Mouse (Mus musculus) MEL (cell line): ENCODE results near the gene Atp8b4. TPM values are rescaled to one million over a fixed set of nuclear protein-coding genes. Genes with fewer than 3 reads are reported as not detected.

Experiments used
- DNase-seq: peaks from one replicate; pipeline ENCODE4 v3.0.0; 2011; ENCODE audit warnings: low read depth, low spot score
- H3K27ac ChIP-seq: 2 replicates; pipeline ENCODE4 v1.5.1; 2012; ENCODE audit warnings: low read depth, mild to moderate bottlenecking, control low read depth, low read length, moderate library complexity; ENCODE audit not compliant: control insufficient read depth
- H3K27me3 ChIP-seq, 2 experiments: fragments of 150-350 bp in 1 of 2; sonication (generic) in 1 of 2; 2 replicates each; pipeline ENCODE4 v1.6.1; 2012; ENCODE audit warnings: low read length in 2 of 2, mild to moderate bottlenecking in 2 of 2, improper control_type of control experiment in 1 of 2, moderate library complexity in 1 of 2; ENCODE audit not compliant: insufficient read depth in 2 of 2, control insufficient read depth in 1 of 2
- H3K36me3 ChIP-seq, 2 experiments: 2 replicates each; pipeline ENCODE4 v1.6.1; 2012 to 2014; ENCODE audit warnings: low read length in 2 of 2, improper control_type of control experiment in 1 of 2, inconsistent platforms in 1 of 2, mild to moderate bottlenecking in 1 of 2; ENCODE audit not compliant: insufficient read depth in 2 of 2, control insufficient read depth in 1 of 2
- H3K4me1 ChIP-seq, 2 experiments: fragments of 150-350 bp in 1 of 2; sonication (generic) in 1 of 2; 2 replicates each; pipeline ENCODE4 v1.6.1; 2012; ENCODE audit warnings: low read length in 2 of 2, improper control_type of control experiment in 1 of 2, mild to moderate bottlenecking in 1 of 2; ENCODE audit not compliant: insufficient read depth in 2 of 2, control insufficient read depth in 1 of 2
- H3K4me3 ChIP-seq, 2 experiments: fragments of 150-350 bp in 1 of 2; sonication (generic) in 1 of 2; 2 replicates each; pipeline ENCODE4 v1.5.1; 2012; ENCODE audit warnings: low read depth in 2 of 2, low read length in 2 of 2, mild to moderate bottlenecking in 2 of 2, moderate library complexity in 2 of 2, control low read depth in 1 of 2, improper control_type of control experiment in 1 of 2; ENCODE audit not compliant: control insufficient read depth in 1 of 2, insufficient read depth in 1 of 2
- H3K79me2 ChIP-seq: 2 replicates; pipeline ENCODE4 v1.6.1; 2012; ENCODE audit warnings: mild to moderate bottlenecking, low read length, moderate library complexity; ENCODE audit not compliant: control insufficient read depth, poor library complexity, insufficient read depth
- H3K9ac ChIP-seq: 2 replicates; pipeline ENCODE4 v1.6.1; 2012; ENCODE audit warnings: low read depth, mild to moderate bottlenecking, control low read depth, low read length, moderate library complexity; ENCODE audit not compliant: control insufficient read depth, poor library complexity, severe bottlenecking
- H3K9me3 ChIP-seq: fragments of 150-350 bp; sonication (generic); replicated peaks from 2 replicates; pipeline ENCODE4 v1.6.1; 2012; ENCODE audit warnings: mild to moderate bottlenecking, low read length, improper control_type of control experiment, moderate library complexity; ENCODE audit not compliant: insufficient read depth
- BHLHE40 ChIP-seq: IDR thresholded peaks from 2 replicates; pipeline ENCODE4 v1.6.1; 2012; ENCODE audit warnings: low read depth, mild to moderate bottlenecking, inconsistent platforms, low read length, improper control_type of control experiment, borderline replicate concordance
- CHD1 ChIP-seq: IDR thresholded peaks from 2 replicates; pipeline ENCODE4 v1.6.1; 2012; ENCODE audit warnings: low read depth, mild to moderate bottlenecking, inconsistent platforms, low read length, improper control_type of control experiment
- CHD2 ChIP-seq: IDR thresholded peaks from 2 replicates; pipeline ENCODE4 v1.6.1; 2011; ENCODE audit warnings: low read length, improper control_type of control experiment
- CTCF ChIP-seq, 3 experiments: IDR thresholded peaks in 2 of 3; conservative IDR thresholded peaks in 1 of 3; 2 replicates each; pipeline ENCODE4 v1.5.1; 2011 to 2012; ENCODE audit warnings: low read length in 3 of 3, low read depth in 2 of 3, mild to moderate bottlenecking in 2 of 3, improper control_type of control experiment in 1 of 3, inconsistent platforms in 1 of 3, mixed read lengths in 1 of 3, moderate library complexity in 1 of 3; ENCODE audit not compliant: control insufficient read depth in 1 of 3, insufficient read depth in 1 of 3, poor library complexity in 1 of 3, severe bottlenecking in 1 of 3
- ELF1 ChIP-seq: IDR thresholded peaks from 2 replicates; pipeline ENCODE4 v1.6.1; 2014; ENCODE audit warnings: low read depth, mild to moderate bottlenecking, inconsistent platforms, low read length, improper control_type of control experiment, moderate library complexity
- EP300 ChIP-seq, 2 experiments: IDR thresholded peaks; 2 replicates each; pipeline ENCODE4 v1.6.1; 2011; ENCODE audit warnings: improper control_type of control experiment in 2 of 2, low read length in 2 of 2, low read depth in 1 of 2, mild to moderate bottlenecking in 1 of 2
- ETS1 ChIP-seq: IDR thresholded peaks from 2 replicates; pipeline ENCODE4 v1.6.1; 2012; ENCODE audit warnings: low read depth, mild to moderate bottlenecking, inconsistent platforms, low read length, improper control_type of control experiment, moderate library complexity
- GABPA ChIP-seq: IDR thresholded peaks from 2 replicates; pipeline ENCODE4 v1.6.1; 2012; ENCODE audit warnings: low read depth, mild to moderate bottlenecking, inconsistent platforms, low read length, improper control_type of control experiment, moderate library complexity
- MAFK ChIP-seq: IDR thresholded peaks from 2 replicates; pipeline ENCODE4 v1.6.1; 2011; ENCODE audit warnings: low read depth, mild to moderate bottlenecking, low read length, improper control_type of control experiment, borderline replicate concordance
- MAX ChIP-seq: IDR thresholded peaks from 2 replicates; pipeline ENCODE4 v1.6.1; 2011; ENCODE audit warnings: low read length, improper control_type of control experiment
- MYB ChIP-seq: IDR thresholded peaks from 2 replicates; pipeline ENCODE4 v1.6.1; 2011; ENCODE audit warnings: mild to moderate bottlenecking, low read depth, low read length, improper control_type of control experiment
- NELFE ChIP-seq: IDR thresholded peaks from 2 replicates; pipeline ENCODE4 v1.6.1; 2011; ENCODE audit warnings: low read depth, low read length, improper control_type of control experiment
- POLR2A ChIP-seq, 2 experiments: IDR thresholded peaks; 2 replicates each; pipeline ENCODE4 v1.6.1; 2011 to 2012; ENCODE audit warnings: low read length in 2 of 2, mild to moderate bottlenecking in 2 of 2, control low read depth in 1 of 2, improper control_type of control experiment in 1 of 2, low read depth in 1 of 2, moderate library complexity in 1 of 2; ENCODE audit not compliant: control insufficient read depth in 1 of 2, insufficient read depth in 1 of 2, poor library complexity in 1 of 2
- POLR2AphosphoS2 ChIP-seq: IDR thresholded peaks from 2 replicates; pipeline ENCODE4 v1.6.1; 2011; ENCODE audit warnings: low read length, improper control_type of control experiment
- RCOR1 ChIP-seq: IDR thresholded peaks from 2 replicates; pipeline ENCODE4 v1.6.1; 2012; ENCODE audit warnings: low read depth, mild to moderate bottlenecking, inconsistent platforms, low read length, improper control_type of control experiment
- SIN3A ChIP-seq: IDR thresholded peaks from 2 replicates; pipeline ENCODE4 v1.6.1; 2012; ENCODE audit warnings: low read length, improper control_type of control experiment, inconsistent platforms
- SMC3 ChIP-seq: IDR thresholded peaks from 2 replicates; pipeline ENCODE4 v1.6.1; 2011; ENCODE audit warnings: low read depth, low read length, improper control_type of control experiment
- TAL1 ChIP-seq: IDR thresholded peaks from 2 replicates; pipeline ENCODE4 v1.6.1; 2012; ENCODE audit warnings: mild to moderate bottlenecking, inconsistent platforms, low read length, moderate library complexity, mixed read lengths
- UBTF ChIP-seq: IDR thresholded peaks from 2 replicates; pipeline ENCODE4 v1.6.1; 2012; ENCODE audit warnings: low read depth, mild to moderate bottlenecking, inconsistent platforms, low read length, improper control_type of control experiment, moderate library complexity, borderline replicate concordance; ENCODE audit not compliant: insufficient read depth
- USF1 ChIP-seq: IDR thresholded peaks from 2 replicates; pipeline ENCODE4 v1.6.1; 2014; ENCODE audit warnings: low read depth, mild to moderate bottlenecking, inconsistent platforms, low read length, improper control_type of control experiment, moderate library complexity
- USF2 ChIP-seq, 2 experiments: IDR thresholded peaks; 2 replicates each; pipeline ENCODE4 v1.6.1; 2011 to 2012; ENCODE audit warnings: improper control_type of control experiment in 2 of 2, low read length in 2 of 2, borderline replicate concordance in 1 of 2, inconsistent platforms in 1 of 2, low read depth in 1 of 2, mild to moderate bottlenecking in 1 of 2; ENCODE audit not compliant: insufficient read depth in 1 of 2
- ZMIZ1 ChIP-seq: IDR thresholded peaks from 2 replicates; pipeline ENCODE4 v1.6.1; 2012; ENCODE audit warnings: low read depth, mild to moderate bottlenecking, inconsistent platforms, low read length, improper control_type of control experiment, moderate library complexity
- ZNF384 ChIP-seq: IDR thresholded peaks from 2 replicates; pipeline ENCODE4 v1.6.1; 2012; ENCODE audit warnings: low read depth, mild to moderate bottlenecking, inconsistent platforms, low read length, improper control_type of control experiment
- polyA plus RNA-seq, 2 experiments: library from polyadenylated mRNA; stranded (reverse) in 1 of 2; unstranded in 1 of 2; fragments of >175 nt in 1 of 2; fragments of >200 nt in 1 of 2; gene quantifications; 2 replicates each; pipeline versions ENCODE4 v1.2.1 to v1.2.4; 2012; ENCODE audit warnings: low replicate concordance in 2 of 2, low read depth in 1 of 2; ENCODE audit not compliant: insufficient read length in 2 of 2, insufficient read depth in 1 of 2, missing spikeins in 1 of 2
- total RNA-seq: library from RNA; depleted of rRNA; stranded (reverse); fragments of 300-350 nt; gene quantifications from 2 replicates; pipeline ENCODE4 v1.2.3, GENCODE M21; 2012

The Atp8b4 gene
- total and polyA plus RNA-seq, 3 experiments: not detected

DNA sequence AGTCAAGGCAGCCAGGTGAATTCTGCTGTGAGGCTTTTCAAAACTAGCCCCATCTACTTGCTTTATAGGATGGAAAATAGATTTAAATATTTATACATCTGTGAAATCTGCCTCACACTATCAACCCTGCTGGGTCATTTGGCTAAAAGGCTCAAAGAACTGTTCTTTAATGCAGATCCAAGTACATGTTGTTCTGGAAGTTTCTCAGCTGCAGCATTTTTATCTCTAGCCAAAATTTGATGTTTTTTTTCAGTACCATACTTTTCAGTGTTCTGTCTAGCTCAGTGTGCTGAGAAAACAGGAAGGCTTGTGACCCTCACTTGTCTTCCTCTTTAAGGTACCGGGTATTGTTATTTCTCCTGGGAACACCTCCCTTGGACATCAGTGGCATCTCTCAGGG, 65.8 kb downstream of the Atp8b4 start:
- no peaks in the 10 kb centered on the region for H3K4me1 ChIP-seq
- H3K79me2 ChIP-seq: no peaks in the 10 kb centered on the region
- no peak overlapping the region for H3K9ac ChIP-seq
- no peak for DNase-seq
- no peaks in the 10 kb centered on the region for H3K9me3 ChIP-seq
- H3K27ac ChIP-seq: no peak overlapping the region
- H3K27me3 ChIP-seq: peaks cover 8 to 11% of the 10 kb centered on the region in 2 experiments
- TF ChIP-seq ZMIZ1: no peak
- TF ChIP-seq SMC3: no peak
- TF ChIP-seq POLR2AphosphoS2: no peak
- no peak for TF ChIP-seq TAL1
- TF ChIP-seq ETS1: no peak
- TF ChIP-seq USF1: no peak
- TF ChIP-seq BHLHE40: no peak
- H3K4me3 ChIP-seq: no peak overlapping the region
- H3K36me3 ChIP-seq: no peaks in the 10 kb centered on the region

DNA sequence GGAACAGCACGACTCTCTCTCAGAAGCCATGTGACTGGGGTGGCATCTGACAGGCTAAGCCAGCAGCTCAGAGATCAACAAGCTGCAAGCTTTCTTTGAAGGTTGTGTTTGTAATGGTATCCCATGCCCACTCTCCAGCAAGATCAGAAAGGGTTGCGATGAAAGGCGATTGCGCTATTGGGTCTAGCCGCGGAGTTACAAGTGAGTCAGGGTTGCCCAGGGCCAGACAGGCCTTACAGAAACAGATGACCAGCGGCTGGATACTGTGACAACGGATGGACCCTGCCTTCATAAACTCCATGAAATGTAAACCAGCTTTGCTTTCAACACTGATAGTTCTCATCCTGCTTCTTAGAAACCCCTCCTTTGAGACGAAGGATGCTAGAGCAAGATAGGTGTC, 66.2 kb downstream of the Atp8b4 start:
- H3K27ac ChIP-seq: no peak overlapping the region
- H3K27me3 ChIP-seq: peaks cover 10 to 11% of the 10 kb centered on the region in 2 experiments
- H3K36me3 ChIP-seq: no peaks in the 10 kb centered on the region
- no peaks in the 10 kb centered on the region for H3K4me1 ChIP-seq
- TF ChIP-seq MYB (no peak), EP300 (IDR thresholded peaks at IDR 0.05; ENCODE audit: low read depth in 1 of 2, low read length in 2 of 2) (no peak), CHD2 (no peak), USF1 (no peak), CHD1 (no peak), USF2 (IDR thresholded peaks at IDR 0.05; ENCODE audit: borderline replicate concordance in 1 of 2, insufficient read depth in 1 of 2, low read depth in 1 of 2, low read length in 2 of 2) (no peak), POLR2A (IDR thresholded peaks at IDR 0.05; ENCODE audit: control insufficient read depth in 1 of 2, insufficient read depth in 1 of 2, low read depth in 1 of 2, low read length in 2 of 2, poor library complexity in 1 of 2) (no peak), NELFE (no peak), POLR2AphosphoS2 (no peak), UBTF (no peak)
- no peaks in the 10 kb centered on the region for H3K79me2 ChIP-seq
- no peak overlapping the region for H3K4me3 ChIP-seq
- no peaks in the 10 kb centered on the region for H3K9me3 ChIP-seq
- DNase-seq: no peak
- H3K9ac ChIP-seq: no peak overlapping the region

DNA sequence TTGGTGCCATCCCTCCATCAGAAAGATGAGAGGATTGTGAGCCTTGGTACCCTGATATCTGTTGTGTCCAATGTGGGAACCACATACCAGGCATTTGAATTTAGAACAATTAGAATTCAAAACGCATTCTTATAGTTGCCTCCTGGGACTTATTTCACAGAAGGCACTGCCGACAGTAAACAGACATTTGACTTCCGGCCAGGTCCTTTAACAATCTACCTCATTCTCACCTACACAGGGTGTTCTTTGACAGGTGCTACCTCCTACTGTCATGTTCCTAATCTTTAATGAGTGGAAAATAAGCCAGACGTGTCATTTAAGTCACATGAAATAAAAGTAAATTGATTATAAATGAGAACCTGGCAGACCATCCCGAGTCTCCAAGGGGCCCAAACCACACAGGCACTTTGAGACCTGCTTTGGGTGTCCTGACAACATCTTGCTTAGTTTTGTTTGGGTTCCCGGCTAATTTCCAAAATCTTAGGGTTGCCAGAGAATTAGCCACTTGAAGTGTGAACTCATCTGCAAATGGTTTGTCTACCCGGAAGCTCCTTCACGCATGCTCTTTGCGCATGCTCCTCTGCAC, 67.9 kb downstream of the Atp8b4 start:
- Histone ChIP-seq H3K4me3 (no peak overlapping the region), H3K27me3 (peaks cover 8 to 11% of the 10 kb centered on the region in 2 experiments), H3K79me2 (no peaks in the 10 kb centered on the region), H3K4me1 (no peaks in the 10 kb centered on the region), H3K36me3 (no peaks in the 10 kb centered on the region), H3K27ac (no peak overlapping the region), H3K9ac (no peak overlapping the region), H3K9me3 (no peaks in the 10 kb centered on the region)
- no peak for DNase-seq
- TF ChIP-seq BHLHE40 (no peak), CTCF (IDR thresholded peaks at IDR 0.05 in 2 of 3, conservative IDR thresholded peaks at IDR 0.05 in 1 of 3; ENCODE audit: control insufficient read depth in 1 of 3, insufficient read depth in 1 of 3, low read depth in 2 of 3, low read length in 3 of 3, poor library complexity in 1 of 3, severe bottlenecking in 1 of 3) (no peak), EP300 (IDR thresholded peaks at IDR 0.05; ENCODE audit: low read depth in 1 of 2, low read length in 2 of 2) (no peak), POLR2AphosphoS2 (no peak), SIN3A (no peak), ZNF384 (no peak), MAFK (no peak), ELF1 (no peak), MAX (no peak), ZMIZ1 (no peak), GABPA (no peak), RCOR1 (no peak)
